Mouse (Mus musculus) forelimb bud, embryonic 11.5 days (tissue): ENCODE measurements around the gene Bmpr2.

Experiments
- DNase-seq: peaks from one replicate; pipeline ENCODE4 v3.0.0-alpha.2; 2012; ENCODE audit warnings: low read depth, low spot score

Bmpr2 gene

GRCm38 (mm10) chr1:59926021-59926672, 162.9 kb downstream of the Bmpr2 start:
- no peak for DNase-seq

- DNase-seq: no peak
Measured at GRCm38 (mm10) chr1:59927131-59927680, 164.0 kb downstream of the Bmpr2 start.
